Mouse (Mus musculus): Measurements from ENCODE around the gene P2ry10. TPM values are rescaled to one million over a fixed set of nuclear protein-coding genes. Genes with fewer than 3 reads are reported as not detected.

P2ry10 gene
- polyA plus RNA-seq, 1 experiment from 2014 or later, result 0.12 TPM

- DNase-seq (no peak), ATAC-seq (no peak)
- no peaks in the 10 kb centered on the region for H3K27me3 ChIP-seq (ENCODE audit: insufficient read depth, low read length)
- H3K36me3 ChIP-seq (replicated peaks; ENCODE audit: insufficient read depth, low read length), result no peaks in the 10 kb centered on the region
- H3K4me2 ChIP-seq (ENCODE audit: low read depth, low read length), result peak overlapping the region; percentile 23; the same call in 1 of the 2 replicates
- WGBS (ENCODE audit: insufficient replicate concordance), result 34% methylated on average over 4 of the region's 4 CpGs
- TF ChIP-seq CTCF (IDR thresholded peaks at IDR 0.05; ENCODE audit: low read depth), result no peak
- no peak for TF ChIP-seq EP300 (IDR thresholded peaks at IDR 0.05; ENCODE audit: low read depth)
- 0 out of 2 replicates have a peak overlapping the region, but pooled peaks have one; percentile 16 for H3K9ac ChIP-seq (replicated peaks)
- H3K4me3 ChIP-seq (ENCODE audit: low read depth, low read length), result peak overlapping the region; percentile 1; the same call in 1 of the 2 replicates
- no peaks in the 10 kb centered on the region for H3K9me3 ChIP-seq (ENCODE audit: low read length)
- no peaks in the 10 kb centered on the region for H3K4me1 ChIP-seq (ENCODE audit: insufficient read depth)
- H3K27ac ChIP-seq (ENCODE audit: low read depth), result peak overlapping the region; percentile 55
Measured at GRCm38 (mm10) chrX:107149391-107149993, 61.2 kb downstream of the P2ry10 start.

GRCm38 (mm10) chrX:107150027-107150426 is 61.7 kb downstream of the P2ry10 start:
- no peaks in the 10 kb centered on the region for H3K9me3 ChIP-seq (ENCODE audit: low read length)
- no peaks in the 10 kb centered on the region for H3K36me3 ChIP-seq (replicated peaks; ENCODE audit: insufficient read depth, low read length)
- no peaks in the 10 kb centered on the region for H3K4me1 ChIP-seq (ENCODE audit: insufficient read depth)
- no peak for DNase-seq
- WGBS (ENCODE audit: insufficient replicate concordance), result 43% methylated on average over 5 of the region's 5 CpGs
- 0 out of 2 replicates have a peak overlapping the region, but pooled peaks have one; percentile 16 for H3K9ac ChIP-seq (replicated peaks)
- peak overlapping the region; percentile 23; the same call in 1 of the 2 replicates for H3K4me2 ChIP-seq (ENCODE audit: low read depth, low read length)
- H3K4me3 ChIP-seq (ENCODE audit: low read depth, low read length), result peak overlapping the region; percentile 1; the same call in 1 of the 2 replicates
- H3K27me3 ChIP-seq (ENCODE audit: insufficient read depth, low read length), result no peaks in the 10 kb centered on the region
- no peak for ATAC-seq
- H3K27ac ChIP-seq (ENCODE audit: low read depth), result peak overlapping the region; percentile 55
- TF ChIP-seq CTCF (IDR thresholded peaks at IDR 0.05; ENCODE audit: low read depth) (no peak), EP300 (IDR thresholded peaks at IDR 0.05; ENCODE audit: low read depth) (no peak)

- ATAC-seq, result peak; percentile 85
- WGBS (ENCODE audit: insufficient replicate concordance), result 28% methylated on average over 4 of the region's 4 CpGs
- Histone ChIP-seq H3K9ac (replicated peaks) (no peak overlapping the region), H3K36me3 (replicated peaks; ENCODE audit: insufficient read depth, low read length) (no peaks in the 10 kb centered on the region), H3K27me3 (ENCODE audit: insufficient read depth, low read length) (no peaks in the 10 kb centered on the region), H3K4me3 (ENCODE audit: low read depth, low read length) (peak overlapping the region; percentile 17), H3K4me2 (ENCODE audit: low read depth, low read length) (peak overlapping the region; percentile 48), H3K4me1 (ENCODE audit: insufficient read depth) (no peaks in the 10 kb centered on the region), H3K27ac (ENCODE audit: low read depth) (peak overlapping the region; percentile 74), H3K9me3 (ENCODE audit: low read length) (no peaks in the 10 kb centered on the region)
- 0 out of 2 replicates have a peak, but pooled peaks have one; percentile 7 for TF ChIP-seq EP300 (IDR thresholded peaks at IDR 0.05; ENCODE audit: low read depth)
- no peak for TF ChIP-seq CTCF (IDR thresholded peaks at IDR 0.05; ENCODE audit: low read depth)
- peak; percentile 15 for DNase-seq
Measured at GRCm38 (mm10) chrX:107150752-107151515, 62.6 kb downstream of the P2ry10 start.

Other genes starting within 250 kb of the P2ry10 start
- gene Rtl3, start 247.8 kb upstream of the P2ry10 start, polyA plus RNA-seq (2015; fragmentation: Nextera tagmentation; extraction: Ambion mirVana), result 0.43 TPM in 2 replicates
- gene Lpar4, start 167.9 kb upstream of the P2ry10 start, polyA plus RNA-seq (2015; fragmentation: Nextera tagmentation; extraction: Ambion mirVana), result 0.79 and 1.0 TPM in 2 replicates
- 0.70 and 1.00 TPM in 2 replicates for gene P2ry10b, start 60.4 kb downstream of the P2ry10 start, polyA plus RNA-seq (2015; fragmentation: Nextera tagmentation; extraction: Ambion mirVana)
- 0.09 and 0.19 TPM in 2 replicates for gene Gpr174, start 167.4 kb downstream of the P2ry10 start, polyA plus RNA-seq (2015; fragmentation: Nextera tagmentation; extraction: Ambion mirVana)

Measured in liver, postnatal 0 days (tissue).